Mouse (Mus musculus) T-cell, adult 2 months (primary cell): ENCODE data around the gene Vmn1r201.

Source experiments
- DNase-seq: peaks from one replicate; pipeline ENCODE4 v3.0.0; 2022; ENCODE audit warnings: low spot score

Gene Vmn1r201

GRCm38 (mm10) chr13:22471623-22472022 is at the start of gene Vmn1r201:
Gene Vmn1r201, plus strand, starts transcription at chr13:22471923.
- DNase-seq: no peak

DNA sequence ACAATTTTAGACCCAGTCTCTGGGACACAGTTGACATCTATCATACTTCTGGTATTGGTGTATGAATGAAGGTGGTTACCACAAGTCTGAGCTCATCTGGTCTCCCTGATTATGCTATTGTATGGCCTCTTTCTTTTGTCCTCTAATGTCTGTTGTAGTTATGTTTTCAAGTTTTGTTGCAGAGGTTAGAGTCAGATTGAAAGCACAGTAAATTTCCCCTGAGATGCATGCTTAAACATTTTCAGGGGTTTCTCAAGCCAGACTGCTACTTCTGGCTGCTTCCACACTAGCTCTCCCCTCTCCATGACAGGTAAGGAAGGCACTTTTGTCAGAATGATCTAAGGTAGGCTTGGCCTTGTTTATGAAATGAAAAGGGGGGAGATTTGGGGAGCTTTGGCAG is 16.6 kb upstream of the Vmn1r201 start:
- no peak for DNase-seq

- no peak for DNase-seq
Measured at GRCm38 (mm10) chr13:22502431-22502830, 30.7 kb downstream of the Vmn1r201 start.

DNA sequence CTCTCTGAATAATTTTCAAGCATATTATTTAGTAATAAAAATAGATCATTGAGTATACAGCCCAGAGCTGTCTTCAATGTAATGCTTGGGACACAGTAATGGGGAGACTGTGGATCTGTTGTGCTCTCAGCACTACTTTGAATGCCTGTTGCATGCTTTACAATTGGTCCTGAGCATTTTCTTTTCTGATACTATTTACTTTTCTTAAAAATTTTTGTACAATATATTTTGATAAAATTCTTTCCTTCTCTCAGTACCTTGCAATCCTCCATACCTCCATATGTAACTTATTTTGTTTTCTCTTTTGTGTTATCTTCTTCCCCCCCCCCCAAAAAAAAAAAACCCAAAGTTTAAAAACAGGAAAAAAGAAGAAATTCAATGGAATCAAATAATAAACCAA is 33.6 kb downstream of the Vmn1r201 start, which contains the start of gene Vmn1r202:
TSS of gene Vmn1r202 (minus strand) at position 101 of the 400 bp plus-strand sequence.
- DNase-seq: no peak

GRCm38 (mm10) chr13:22517814-22518213 is 46.1 kb downstream of the Vmn1r201 start, which contains the start of gene Vmn1r203:
Gene Vmn1r203, plus strand, starts transcription at chr13:22518114.
- DNase-seq: no peak
